Mouse (Mus musculus): ENCODE data around the gene Olfr485.
"Not testable (repeated sequence)": the region's sequence is repeated elsewhere in the genome, so short reads cannot be mapped to it uniquely, and the experiment has no call there.

The Olfr485 gene

DNA sequence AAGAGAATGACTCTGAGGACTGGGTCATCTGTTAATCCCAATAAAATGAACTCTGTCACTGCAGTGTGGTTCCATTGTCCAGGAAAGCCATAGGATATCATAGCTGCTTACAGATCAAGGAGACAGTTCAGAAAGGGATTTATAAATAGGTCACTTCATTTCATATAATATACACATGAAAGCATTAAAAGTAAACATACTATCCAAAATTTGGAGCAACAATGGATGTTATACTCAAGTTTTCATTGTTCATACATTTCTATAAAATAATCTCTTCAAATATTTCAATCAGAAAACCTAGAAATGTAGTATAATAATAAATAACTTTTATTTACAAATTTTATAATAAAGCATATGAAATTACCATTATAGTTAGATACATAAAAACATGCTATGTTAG, at the start of gene Olfr485:
Olfr485 (minus strand) TSS at position 101 of the 400 bp plus-strand sequence.
- no peak for DNase-seq (ENCODE audit: low spot score in 2 of 2)

DNA sequence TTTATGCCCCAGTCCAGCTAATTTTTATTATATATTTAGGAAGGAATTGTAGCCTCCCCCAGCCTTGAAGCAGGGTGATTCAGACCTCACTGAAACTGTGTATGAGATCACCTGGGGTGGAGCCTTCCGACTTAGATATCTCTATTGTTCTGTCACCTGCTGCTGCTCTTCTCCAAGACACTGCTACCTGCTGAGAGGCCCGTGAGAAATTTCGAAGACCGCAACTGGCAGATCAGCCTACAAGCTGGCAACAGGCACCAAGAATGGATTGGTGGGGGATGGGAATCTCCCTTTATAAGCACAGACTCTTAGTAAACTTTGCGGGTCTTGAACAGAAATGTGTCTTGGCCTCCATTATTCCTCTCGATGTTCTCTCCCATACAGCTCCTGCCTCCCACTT, 37.3 kb upstream of the Olfr485 start:
- no peak for DNase-seq (ENCODE audit: low spot score in 2 of 2)

DNA sequence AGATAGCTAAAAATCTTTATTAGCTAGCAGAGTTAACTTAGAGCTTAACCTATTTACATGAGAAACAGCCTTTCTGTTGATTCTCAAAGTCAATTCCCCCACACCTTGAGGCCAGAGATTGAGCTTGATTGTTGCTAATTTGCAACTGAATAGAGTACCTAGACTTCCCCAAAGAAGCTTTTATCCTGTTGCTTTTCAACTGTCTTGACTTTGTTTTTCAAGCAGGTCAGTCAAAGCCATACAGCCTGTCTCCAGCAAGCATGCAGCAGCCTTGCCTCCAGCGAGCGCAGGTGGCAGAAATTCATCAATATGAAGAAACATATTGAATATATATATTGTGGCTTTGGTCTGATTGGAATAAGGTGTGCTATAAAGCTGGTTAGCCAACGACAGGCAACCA, 36.7 kb upstream of the Olfr485 start:
- DNase-seq (ENCODE audit: low spot score in 2 of 2) = not testable (repeated sequence)

DNA sequence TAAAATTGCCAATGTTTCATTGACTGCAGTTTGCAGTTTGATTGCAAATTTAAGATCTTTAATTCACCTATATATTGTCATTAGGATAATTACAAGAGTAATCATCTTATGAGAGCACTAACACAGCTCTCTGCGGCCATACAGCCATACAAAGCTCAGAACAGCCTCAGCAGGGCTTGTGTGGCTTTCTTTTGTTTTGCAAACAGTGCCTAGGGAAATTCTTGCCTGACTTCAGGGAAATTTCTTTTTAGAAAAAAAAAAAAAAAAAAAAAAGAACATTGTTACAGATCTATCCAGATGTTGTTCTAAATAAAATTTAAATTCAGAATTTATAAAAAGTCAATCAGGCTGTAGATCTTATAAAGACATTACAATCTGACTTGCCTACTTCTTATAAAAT, 33.0 kb upstream of the Olfr485 start:
- DNase-seq (ENCODE audit: low spot score in 2 of 2) = not testable (repeated sequence)

DNA sequence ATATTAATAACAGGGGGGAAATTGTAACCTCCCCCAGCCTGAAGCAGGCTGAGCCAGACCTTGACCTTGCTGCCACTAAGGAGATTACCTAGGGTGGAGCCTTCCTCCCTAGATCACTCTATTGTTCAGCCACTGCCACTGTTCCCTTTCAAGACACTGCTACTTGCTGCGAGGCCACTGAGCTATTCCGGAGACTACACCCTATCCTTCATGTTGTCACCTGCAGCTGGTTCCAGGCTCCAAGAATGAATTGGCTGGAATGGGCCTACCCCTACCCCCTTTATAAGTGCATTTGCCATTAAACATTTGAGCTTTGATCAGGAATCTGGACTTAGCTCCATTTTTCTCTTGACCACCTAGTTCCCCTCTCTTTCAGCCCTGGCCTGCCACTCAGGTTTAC, 31.5 kb upstream of the Olfr485 start:
- DNase-seq (ENCODE audit: low spot score in 2 of 2) = not testable (repeated sequence)

DNA sequence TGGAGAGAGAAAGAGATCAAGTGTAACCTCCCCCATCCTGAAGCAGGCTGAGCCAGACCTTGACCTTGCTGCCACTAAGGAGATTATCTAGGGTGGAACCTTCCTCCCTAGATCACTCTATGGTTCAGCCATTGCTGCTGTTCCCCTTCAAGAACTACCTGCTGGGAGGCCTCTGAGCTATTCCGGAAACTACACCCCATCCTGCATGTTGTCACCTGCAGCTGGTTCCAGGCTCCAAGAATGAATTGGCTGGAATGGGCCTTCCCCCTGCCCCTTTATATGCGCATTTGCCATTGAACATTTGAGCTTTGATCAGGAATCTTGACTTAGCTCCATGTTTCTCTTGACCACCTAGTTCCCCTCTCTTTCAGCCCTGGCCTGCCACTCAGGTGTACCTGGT, 25.6 kb upstream of the Olfr485 start:
- not testable (repeated sequence) for DNase-seq (ENCODE audit: low spot score in 2 of 2)

DNA sequence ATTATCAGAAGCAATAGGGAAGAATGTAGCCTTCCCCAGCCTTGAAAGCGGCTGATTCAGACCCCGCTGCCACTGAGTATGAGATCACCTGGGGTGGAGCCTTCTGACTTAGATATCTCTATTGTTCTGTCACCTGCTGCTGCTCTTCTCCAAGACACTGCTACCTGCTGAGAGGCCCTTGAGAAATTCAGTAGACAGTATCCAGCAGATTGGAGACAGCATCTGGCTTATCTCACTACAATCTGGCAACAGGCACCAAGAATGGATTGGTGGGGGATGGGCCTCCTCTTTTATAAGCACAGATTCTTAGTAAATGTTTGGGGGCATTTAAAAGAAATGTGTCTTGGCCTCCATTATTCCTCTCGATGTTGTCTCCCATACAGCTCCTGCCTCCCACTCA, 24.7 kb upstream of the Olfr485 start:
- not testable (repeated sequence) for DNase-seq (ENCODE audit: low spot score in 2 of 2)

DNA sequence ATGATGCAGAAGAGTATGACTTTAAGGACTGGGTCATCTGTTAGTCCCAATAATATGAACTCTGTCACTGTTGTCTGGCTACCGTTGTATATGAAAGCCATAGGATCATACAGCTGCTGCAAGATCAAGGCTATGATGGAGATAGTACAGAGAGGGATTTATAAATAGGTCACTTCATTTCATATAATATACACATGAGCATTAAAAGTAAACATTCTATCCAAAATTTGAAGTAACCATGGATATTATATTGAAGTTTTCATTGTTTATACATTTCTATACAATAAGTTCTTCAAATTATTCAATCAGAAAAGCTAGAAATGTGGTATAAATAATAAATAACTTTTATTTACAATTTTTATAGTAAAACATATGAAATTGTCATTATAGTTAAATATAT, 13.0 kb upstream of the Olfr485 start, which contains the start of gene Olfr486:
Olfr486 (minus strand) TSS at position 101 of the 400 bp plus-strand sequence.
- not testable (repeated sequence) for DNase-seq (ENCODE audit: low spot score in 2 of 2)

DNA sequence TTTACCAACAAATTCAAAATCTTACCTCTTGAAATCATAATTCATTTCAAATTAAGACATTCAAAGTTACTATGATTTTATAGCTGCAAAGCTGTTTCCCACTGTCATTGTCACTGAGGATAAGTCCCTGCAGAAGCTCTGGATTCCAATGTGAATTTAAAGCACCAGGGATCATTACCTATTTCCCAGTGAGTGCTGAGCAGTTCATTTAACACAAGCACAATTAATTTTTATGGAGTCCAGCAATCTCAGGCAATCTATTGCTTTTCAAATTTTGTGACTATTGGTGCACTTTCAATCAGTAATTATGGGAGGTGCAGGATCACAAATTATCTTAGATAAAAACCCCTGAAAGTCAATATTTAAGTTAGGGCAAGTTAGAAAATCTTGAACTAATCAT, 32.3 kb downstream of the Olfr485 start, which contains the start of gene Olfr484:
Olfr484 (minus strand) TSS at position 101 of the 400 bp plus-strand sequence.
- DNase-seq (ENCODE audit: low spot score in 2 of 2) = no peak

DNA sequence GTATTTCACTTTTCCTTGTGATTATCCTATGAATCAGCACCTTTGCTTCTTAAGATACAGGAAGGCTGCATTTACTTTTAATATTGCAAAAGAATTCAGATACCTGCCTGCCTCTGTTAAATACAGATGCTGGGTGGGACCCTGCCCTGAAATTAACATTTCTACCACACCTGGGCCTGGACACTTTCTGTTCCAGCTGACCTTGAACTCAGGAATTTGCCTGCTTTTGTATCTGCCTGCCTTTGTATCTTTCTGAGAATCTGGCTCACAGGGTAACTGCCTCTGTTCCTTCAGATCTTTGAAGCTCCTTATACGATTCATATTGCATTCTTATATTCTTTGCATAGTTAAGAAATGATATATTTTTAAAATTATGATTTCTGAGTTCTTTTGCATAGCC, 38.3 kb downstream of the Olfr485 start:
- no peak for DNase-seq (ENCODE audit: low spot score in 2 of 2)

DNA sequence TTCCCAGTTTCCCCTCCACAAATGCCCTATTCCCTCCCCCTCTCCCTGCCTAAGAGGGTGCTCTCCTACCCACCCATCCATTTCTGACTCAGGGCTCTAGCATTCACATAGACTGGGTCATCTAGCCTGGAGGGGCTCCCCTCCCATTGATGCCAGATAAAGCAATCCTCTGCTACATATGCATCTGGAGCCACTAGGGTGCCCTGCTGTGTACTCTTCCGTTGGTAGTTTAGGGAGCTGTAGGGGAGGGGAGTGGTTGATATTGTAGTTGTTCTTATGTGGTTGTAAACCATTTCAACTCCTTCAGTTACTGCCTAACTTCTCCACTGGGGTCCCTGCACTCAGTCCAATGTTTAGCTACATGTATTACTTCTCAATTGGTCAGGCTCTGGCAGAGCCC, 39.0 kb downstream of the Olfr485 start:
- DNase-seq (ENCODE audit: low spot score in 2 of 2) = no peak

All from right cerebral cortex, adult 2 months (tissue).